Mouse (Mus musculus) erythroblast, embryonic 14.5 days (primary cell): ENCODE data around the gene Mum1. TPM values are rescaled to one million over a fixed set of nuclear protein-coding genes. Genes with fewer than 3 reads are reported as not detected.

Experiments used
- H3K27me3 ChIP-seq: 2 replicates; pipeline ENCODE4 v1.6.1; 2012; ENCODE audit warnings: inconsistent platforms; ENCODE audit not compliant: control insufficient read depth
- H3K36me3 ChIP-seq: 2 replicates; pipeline ENCODE4 v1.6.1; 2012; ENCODE audit warnings: mild to moderate bottlenecking, inconsistent platforms; ENCODE audit not compliant: control insufficient read depth
- H3K4me1 ChIP-seq: 2 replicates; pipeline ENCODE4 v1.6.1; 2012; ENCODE audit warnings: inconsistent platforms; ENCODE audit not compliant: control insufficient read depth
- H3K4me3 ChIP-seq: replicated peaks from 2 replicates; pipeline ENCODE3; 2012; ENCODE audit warnings: moderate library complexity, mild to moderate bottlenecking, inconsistent platforms
- H3K9me3 ChIP-seq: 2 replicates; pipeline ENCODE4 v1.6.1; 2012; ENCODE audit warnings: low read length, inconsistent platforms, mixed read lengths; ENCODE audit not compliant: control insufficient read depth
- GATA1 ChIP-seq: IDR thresholded peaks from 2 replicates; pipeline ENCODE4 v1.6.1; 2012; ENCODE audit warnings: low read length, inconsistent platforms, mixed read lengths
- TAL1 ChIP-seq: IDR thresholded peaks from 3 replicates; pipeline ENCODE4 v1.6.1; 2012; ENCODE audit warnings: low read length, inconsistent platforms, mixed read lengths
- polyA plus RNA-seq: library from polyadenylated mRNA; stranded (reverse); fragments of >175 nt; gene quantifications from 2 replicates; pipeline ENCODE4 v1.2.3, GENCODE M21; 2012

The Mum1 gene
- polyA plus RNA-seq, 1 experiment = 4.7 TPM

GRCm38 (mm10) chr10:80288657-80289056, 62.4 kb downstream of the Mum1 start:
- peaks cover 31% of the 10 kb centered on the region for H3K4me1 ChIP-seq
- no peaks in the 10 kb centered on the region for H3K27me3 ChIP-seq
- H3K4me3 ChIP-seq = no peak overlapping the region
- TF ChIP-seq TAL1 (no peak), GATA1 (no peak)
- H3K9me3 ChIP-seq = no peaks in the 10 kb centered on the region
- peaks cover 68% of the 10 kb centered on the region for H3K36me3 ChIP-seq

DNA sequence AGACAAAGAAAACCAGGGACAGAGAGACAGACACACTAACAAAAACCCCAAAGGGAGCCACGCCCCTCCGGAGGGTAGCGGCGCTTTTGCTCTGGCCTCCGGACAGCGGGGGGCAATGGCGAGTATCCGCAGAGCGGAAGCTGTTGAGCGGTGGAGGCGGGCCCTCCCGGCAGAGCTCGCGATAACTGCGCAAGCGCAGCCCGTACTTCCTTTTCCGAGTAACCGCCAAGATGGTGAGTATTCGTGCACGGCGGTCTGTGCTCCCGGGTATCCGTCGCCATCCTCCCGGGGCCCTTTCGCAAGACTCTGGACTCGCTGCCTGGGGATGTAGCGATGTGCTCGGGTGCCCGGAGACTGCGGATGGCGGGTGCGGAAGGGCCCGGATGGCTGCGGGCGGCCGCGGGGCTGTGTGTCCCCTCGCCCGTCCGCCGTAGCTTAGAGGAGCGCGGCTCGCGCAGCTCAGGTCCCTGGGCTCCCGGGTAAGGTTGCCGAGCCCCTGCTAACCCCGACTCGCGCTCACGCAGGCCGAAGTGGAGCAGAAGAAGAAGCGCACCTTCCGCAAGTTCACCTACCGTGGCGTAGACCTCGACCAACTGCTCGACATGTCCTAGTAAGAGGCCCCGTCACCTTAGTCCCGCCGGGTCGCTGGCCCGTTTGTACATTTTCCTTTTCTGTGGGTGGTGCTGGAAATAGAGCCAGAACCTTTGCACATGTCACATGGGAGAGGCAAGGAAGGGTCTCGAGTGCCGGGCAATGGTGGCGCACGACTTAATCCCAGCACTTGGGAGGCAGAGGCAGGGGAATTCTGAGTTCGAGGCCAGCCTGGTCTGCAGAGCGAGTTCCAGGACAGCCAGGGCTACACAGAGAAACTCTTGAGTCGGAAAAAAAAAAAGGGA, 66.3 kb downstream of the Mum1 start, which contains the start of gene Rps15:
Rps15 (plus strand) TSS at position 203 of the 896 bp plus-strand sequence.
- Histone ChIP-seq H3K4me3 (peak within 1 kb of the TSS; percentile 97), H3K4me1 (peaks cover 64% of the 10 kb centered on the region), H3K9me3 (no peaks in the 10 kb centered on the region), H3K36me3 (peaks cover 44% of the 10 kb centered on the region), H3K27me3 (peaks cover 17% of the 10 kb centered on the region)
- TF ChIP-seq TAL1 (no peak), GATA1 (no peak)

GRCm38 (mm10) chr10:80293325-80293724, 67.1 kb downstream of the Mum1 start:
- Histone ChIP-seq H3K27me3 (peaks cover 26% of the 10 kb centered on the region), H3K36me3 (peaks cover 36% of the 10 kb centered on the region), H3K4me3 (peak overlapping the region; percentile 97), H3K9me3 (no peaks in the 10 kb centered on the region), H3K4me1 (peaks cover 65% of the 10 kb centered on the region)
- TF ChIP-seq TAL1 (no peak), GATA1 (no peak)

Other genes starting within 250 kb of the Mum1 start
- gene Tmem259, start 242.1 kb upstream of the Mum1 start, polyA plus RNA-seq = 47.6 and 49.5 TPM in 2 replicates
- gene Cnn2, start 237.8 kb upstream of the Mum1 start, polyA plus RNA-seq = 0.59 and 0.74 TPM in 2 replicates
- 7.6 and 7.9 TPM in 2 replicates for gene Abca7, start 229.9 kb upstream of the Mum1 start, polyA plus RNA-seq
- 1.5 and 1.7 TPM in 2 replicates for gene Arhgap45, start 209.8 kb upstream of the Mum1 start, polyA plus RNA-seq
- gene Polr2e, start 186.6 kb upstream of the Mum1 start, polyA plus RNA-seq = 11.9 and 17.1 TPM in 2 replicates
- gene Gpx4, start 179.3 kb upstream of the Mum1 start, polyA plus RNA-seq = 551 and 700 TPM in 2 replicates
- 3.4 and 3.9 TPM in 2 replicates for gene Sbno2, start 120.9 kb upstream of the Mum1 start, polyA plus RNA-seq
- gene Stk11, start 110.6 kb upstream of the Mum1 start, polyA plus RNA-seq = 69.2 and 71.6 TPM in 2 replicates
- 139 and 144 TPM in 2 replicates for gene Atp5d, start 87.8 kb upstream of the Mum1 start, polyA plus RNA-seq
- 0.15 and 0.52 TPM in 2 replicates for gene Cbarp, start 85.6 kb upstream of the Mum1 start, polyA plus RNA-seq
- gene Midn, start 78.2 kb upstream of the Mum1 start, polyA plus RNA-seq = 7.0 and 9.3 TPM in 2 replicates
- 3.9 and 4.3 TPM in 2 replicates for gene Cirbp, start 60.4 kb upstream of the Mum1 start, polyA plus RNA-seq
- 0.60 and 0.99 TPM in 2 replicates for gene 1600002K03Rik, start 53.5 kb upstream of the Mum1 start, polyA plus RNA-seq
- 0.10 and 0.16 TPM in 2 replicates for gene Efna2, start 47.0 kb upstream of the Mum1 start, polyA plus RNA-seq
- gene Ndufs7, start 22.7 kb downstream of the Mum1 start, polyA plus RNA-seq = 19.0 and 28.9 TPM in 2 replicates
- gene Gamt, start 34.6 kb downstream of the Mum1 start, polyA plus RNA-seq = 0.11 and 0.20 TPM in 2 replicates
- gene Dazap1, start 35.1 kb downstream of the Mum1 start, polyA plus RNA-seq = 76.5 and 84.5 TPM in 2 replicates
- 998 and 1,528 TPM in 2 replicates for gene Rps15, start 66.0 kb downstream of the Mum1 start, polyA plus RNA-seq
- gene Apc2, start 69.5 kb downstream of the Mum1 start, polyA plus RNA-seq = under 0.01 TPM in 1 of 2 replicates, not detected in the other
- 10.6 and 12.9 TPM in 2 replicates for gene 2310011J03Rik, start 94.1 kb downstream of the Mum1 start, polyA plus RNA-seq
- 0.55 and 0.65 TPM in 2 replicates for gene Pcsk4, start 103.1 kb downstream of the Mum1 start, polyA plus RNA-seq
- gene Reep6, start 103.5 kb downstream of the Mum1 start, polyA plus RNA-seq = 18.8 and 21.4 TPM in 2 replicates
- 2.2 and 2.6 TPM in 2 replicates for gene Adamtsl5, start 122.0 kb downstream of the Mum1 start, polyA plus RNA-seq
- not detected in 2 replicates for gene Plk5, start 130.0 kb downstream of the Mum1 start, polyA plus RNA-seq
- 0.53 and 0.55 TPM in 2 replicates for gene Mex3d, start 161.2 kb downstream of the Mum1 start, polyA plus RNA-seq
- gene Mbd3, start 173.1 kb downstream of the Mum1 start, polyA plus RNA-seq = 24.1 and 26.2 TPM in 2 replicates
- 197 and 289 TPM in 2 replicates for gene Uqcr11, start 180.4 kb downstream of the Mum1 start, polyA plus RNA-seq
- 61.1 and 64.8 TPM in 2 replicates for gene Tcf3, start 207.2 kb downstream of the Mum1 start, polyA plus RNA-seq